Mouse (Mus musculus) cerebellum, adult 2 months (tissue): ENCODE results near the gene Mindy2.

ENCODE experiments used
- CTCF ChIP-seq: fragments of 200-500 bp; IDR thresholded peaks from 2 replicates; pipeline ENCODE4 v1.5.1; 2011; ENCODE audit warnings: low read depth, mild to moderate bottlenecking, control low read depth, low read length, moderate library complexity, borderline replicate concordance; ENCODE audit not compliant: insufficient read depth
- POLR2A ChIP-seq: fragments of 200-500 bp; IDR thresholded peaks from 2 replicates; pipeline ENCODE4 v1.6.1; 2011; ENCODE audit warnings: low read length, control low read depth, borderline replicate concordance; ENCODE audit not compliant: insufficient read depth

DNA sequence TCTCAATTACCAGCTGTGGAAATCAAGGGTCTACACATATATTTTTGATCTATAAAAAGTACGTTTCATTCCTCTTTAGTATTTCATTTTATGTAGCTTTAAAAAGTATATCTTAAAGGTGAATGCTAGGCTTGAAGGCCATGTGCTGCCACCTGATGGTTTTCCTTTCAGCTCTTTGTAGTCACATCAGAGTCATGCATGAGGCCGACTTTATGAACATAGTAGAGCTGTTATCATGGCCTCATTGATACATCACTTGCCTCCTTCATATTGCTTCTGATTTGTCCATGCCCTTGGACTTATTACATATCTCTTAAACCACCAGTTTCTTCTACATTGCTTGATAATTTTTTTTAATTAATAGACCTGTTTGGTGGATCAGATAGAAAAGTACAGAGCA, 38.7 kb upstream of the Mindy2 start:
- TF ChIP-seq POLR2A: no peak
- TF ChIP-seq CTCF: no peak
